ENCODE assay signal across 19 mouse cellular contexts in the genomic region with DNA sequence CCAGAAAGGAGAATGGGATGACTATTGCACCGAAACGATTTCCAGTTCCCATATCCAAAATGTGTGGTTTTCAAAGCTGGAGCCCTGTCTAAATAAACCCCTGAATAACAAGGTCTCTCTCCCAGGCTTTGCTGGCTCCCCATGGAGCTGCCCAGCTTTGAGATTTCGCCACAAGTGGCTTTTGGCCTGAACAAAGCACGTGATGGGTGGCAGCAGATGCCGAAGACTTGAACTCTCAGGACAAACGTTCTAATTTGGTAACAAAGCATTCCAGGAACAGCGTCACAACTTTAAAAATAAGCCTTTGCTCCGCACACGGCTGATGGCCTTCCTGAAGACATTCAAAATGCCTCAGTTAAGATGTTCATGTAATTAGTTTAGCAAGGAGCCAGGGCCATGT.
DNase-seq lines count a peak whose midpoint lies in the region; ATAC-seq and TF ChIP-seq lines count a peak whose summit lies in the region.
"Had no signal": no experiment of that assay in that cellular context is flagged by ENCODE, and none has a peak within 500 bp of the region (broad histone marks: within the 10 kb centered on the region; RNA-seq: fewer than 3 reads in every experiment).

No protein-coding gene starts in this region.

- no peaks in the 10 kb centered on the region for H3K36me3 ChIP-seq in midbrain, embryonic 10.5 days
- H3K36me3 ChIP-seq in midbrain, embryonic 13.5 days = no peaks in the 10 kb centered on the region
- no peaks in the 10 kb centered on the region for H3K36me3 ChIP-seq in heart, postnatal 0 days (replicated peaks; ENCODE audit: control insufficient read depth, insufficient read depth, low read length)
- H3K36me3 ChIP-seq: embryonic facial prominence, embryonic 12.5 days; hindbrain, embryonic 12.5 days had no signal

- peaks cover 10% of the 10 kb centered on the region for H3K4me1 ChIP-seq in midbrain, embryonic 10.5 days
- H3K4me1 ChIP-seq in midbrain, embryonic 13.5 days (replicated peaks) = peaks cover 7% of the 10 kb centered on the region; the same call in 1 of the 2 replicates
- 0 out of 2 replicates have a peak, but pooled peaks cover 7% of the 10 kb centered on the region for H3K4me1 ChIP-seq in heart, postnatal 0 days (ENCODE audit: control insufficient read depth, insufficient read depth)
- H3K4me1 ChIP-seq: embryonic facial prominence, embryonic 12.5 days; hindbrain, embryonic 12.5 days had no signal

- no peak for TF ChIP-seq EP300 in heart, postnatal 0 days (IDR thresholded peaks at IDR 0.05; ENCODE audit: low read depth)

- no peaks in the 10 kb centered on the region for H3K27me3 ChIP-seq in midbrain, embryonic 10.5 days (ENCODE audit: low read depth, poor library complexity, severe bottlenecking)
- H3K27me3 ChIP-seq in midbrain, embryonic 13.5 days = no peaks in the 10 kb centered on the region
- no peaks in the 10 kb centered on the region for H3K27me3 ChIP-seq in heart, postnatal 0 days (ENCODE audit: control insufficient read depth, insufficient read depth, low read length)
- H3K27me3 ChIP-seq: embryonic facial prominence, embryonic 12.5 days; forebrain, embryonic 13.5 days; hindbrain, embryonic 12.5 days had no signal

- 0 out of 2 replicates have a peak overlapping the region, but pooled peaks have one; percentile 11 for H3K27ac ChIP-seq in midbrain, embryonic 10.5 days (replicated peaks)
- H3K27ac ChIP-seq in midbrain, embryonic 13.5 days = no peak overlapping the region
- H3K27ac ChIP-seq in heart, postnatal 0 days (ENCODE audit: low read depth) = no peak overlapping the region
- H3K27ac ChIP-seq: embryonic facial prominence, embryonic 12.5 days; forebrain, embryonic 13.5 days; hindbrain, embryonic 12.5 days had no signal

- WGBS in midbrain, embryonic 10.5 days = 67% methylated on average over 9 of the region's 9 CpGs
- WGBS in midbrain, embryonic 13.5 days = 64% methylated on average over 9 of the region's 9 CpGs
- WGBS in heart, postnatal 0 days = 44% methylated on average over 9 of the region's 9 CpGs

- no peak overlapping the region for H3K9ac ChIP-seq in midbrain, embryonic 13.5 days (replicated peaks)
- no peak overlapping the region for H3K9ac ChIP-seq in heart, postnatal 0 days (replicated peaks; ENCODE audit: low read depth, low read length)
- H3K9ac ChIP-seq: embryonic facial prominence, embryonic 12.5 days; forebrain, embryonic 13.5 days; hindbrain, embryonic 12.5 days had no signal

- no peaks in the 10 kb centered on the region for H3K9me3 ChIP-seq in midbrain, embryonic 10.5 days (replicated peaks)
- H3K9me3 ChIP-seq in midbrain, embryonic 13.5 days = no peaks in the 10 kb centered on the region
- H3K9me3 ChIP-seq in heart, postnatal 0 days (replicated peaks; ENCODE audit: control insufficient read depth, low read length) = no peaks in the 10 kb centered on the region
- H3K9me3 ChIP-seq: embryonic facial prominence, embryonic 12.5 days; forebrain, embryonic 13.5 days; hindbrain, embryonic 12.5 days had no signal

- DNase-seq in midbrain, embryonic 10.5 days (ENCODE audit: low spot score) = no peak
- DNase-seq in adrenal gland, postnatal 36 days = peak; percentile 2 to 36
- DNase-seq in heart, postnatal 0 days (ENCODE audit: low spot score) = peak; percentile 34
- DNase-seq in skeletal muscle tissue, adult 2 months (ENCODE audit: low read depth, low spot score) = peak; percentile 12
- no peak for DNase-seq in layer of hippocampus, postnatal 36 days
- DNase-seq in retina, embryonic 14.5 days (ENCODE audit: low spot score) = no peak
- DNase-seq: cerebellum, adult 2 months; kidney, adult 2 months; kidney, postnatal 10 days; lung, adult 2 months; lung, postnatal 36 days; right cerebral cortex, postnatal 14 days; thymus, postnatal 36 days had no signal

- H3K4me2 ChIP-seq in midbrain, embryonic 13.5 days (replicated peaks) = no peak overlapping the region
- no peak overlapping the region for H3K4me2 ChIP-seq in heart, postnatal 0 days (ENCODE audit: low read depth, low read length)
- H3K4me2 ChIP-seq: embryonic facial prominence, embryonic 12.5 days; forebrain, embryonic 13.5 days; hindbrain, embryonic 12.5 days; liver, embryonic 11.5 days had no signal

- H3K4me3 ChIP-seq in midbrain, embryonic 10.5 days = no peak overlapping the region
- H3K4me3 ChIP-seq in midbrain, embryonic 13.5 days (replicated peaks) = no peak overlapping the region
- no peak overlapping the region for H3K4me3 ChIP-seq in heart, postnatal 0 days (ENCODE audit: low read depth, low read length)
- H3K4me3 ChIP-seq: embryonic facial prominence, embryonic 12.5 days; erythroblast, embryonic 14.5 days; forebrain, embryonic 13.5 days; hindbrain, embryonic 12.5 days had no signal

- TF ChIP-seq CTCF in heart, postnatal 0 days (IDR thresholded peaks at IDR 0.05; ENCODE audit: low read depth) = no peak

- ATAC-seq in midbrain, embryonic 13.5 days = no peak
- ATAC-seq in heart, postnatal 0 days (ENCODE audit: insufficient read depth, low read depth) = peak; percentile 44; the same call in 1 of the 2 replicates
- ATAC-seq: forebrain, embryonic 13.5 days had no signal

Comparison
In these comparisons a context has a peak if more than half of its experiments do, and no peak if none do; other contexts are left out.
1. DNase-seq: peak in adrenal gland, postnatal 36 days (2 of 2), heart, postnatal 0 days (single experiment) and skeletal muscle tissue, adult 2 months (single experiment); none in midbrain, embryonic 10.5 days (single experiment), layer of hippocampus, postnatal 36 days (0 of 2) and retina, embryonic 14.5 days (single experiment).